Mouse (Mus musculus): ENCODE results near the gene Tnfsf8.

The Tnfsf8 gene

GRCm38 (mm10) chr4:63860688-63861540 lies at the start of gene Tnfsf8:
TSS of gene Tnfsf8 (minus strand) at chr4:63861347.
- DNase-seq = peak; percentile 61 to 77

GRCm38 (mm10) chr4:63908511-63908910 lies 47.4 kb upstream of the Tnfsf8 start:
- DNase-seq = no peak

- no peak for DNase-seq
These were observed 46.3 kb upstream of the Tnfsf8 start for GRCm38 (mm10) chr4:63907473-63907872.

GRCm38 (mm10) chr4:63906050-63906449 lies 44.9 kb upstream of the Tnfsf8 start:
- no peak for DNase-seq

GRCm38 (mm10) chr4:63899081-63899523 lies 38.0 kb upstream of the Tnfsf8 start:
- no peak for DNase-seq

- no peak for DNase-seq
These were observed 36.0 kb upstream of the Tnfsf8 start for GRCm38 (mm10) chr4:63897152-63897551.

GRCm38 (mm10) chr4:63886156-63886555 lies 25.0 kb upstream of the Tnfsf8 start:
- DNase-seq = no peak

GRCm38 (mm10) chr4:63876720-63877119 lies 15.6 kb upstream of the Tnfsf8 start:
- no peak for DNase-seq

GRCm38 (mm10) chr4:63875480-63875879 lies 14.3 kb upstream of the Tnfsf8 start:
- DNase-seq = no peak

GRCm38 (mm10) chr4:63870678-63871077 lies 9.5 kb upstream of the Tnfsf8 start:
- DNase-seq = no peak

- DNase-seq = no peak
These were observed 7.6 kb upstream of the Tnfsf8 start for GRCm38 (mm10) chr4:63868770-63869169.

- no peak for DNase-seq
These were observed 1.8 kb upstream of the Tnfsf8 start for GRCm38 (mm10) chr4:63862953-63863352.

GRCm38 (mm10) chr4:63862092-63862697 lies 1.0 kb upstream of the Tnfsf8 start:
- DNase-seq = no peak

- no peak for DNase-seq
These were observed 911 bp downstream of the Tnfsf8 start for GRCm38 (mm10) chr4:63860236-63860635.

GRCm38 (mm10) chr4:63859785-63860203 lies 1.4 kb downstream of the Tnfsf8 start:
- DNase-seq = no peak

GRCm38 (mm10) chr4:63858646-63859224 lies 2.4 kb downstream of the Tnfsf8 start:
- no peak for DNase-seq

- no peak for DNase-seq
These were observed 4.4 kb downstream of the Tnfsf8 start for GRCm38 (mm10) chr4:63856764-63857163.

- no peak for DNase-seq
These were observed 7.3 kb downstream of the Tnfsf8 start for GRCm38 (mm10) chr4:63853782-63854386.

- DNase-seq = no peak
These were observed 11.1 kb downstream of the Tnfsf8 start for GRCm38 (mm10) chr4:63850082-63850481.

GRCm38 (mm10) chr4:63846881-63847597 lies 14.1 kb downstream of the Tnfsf8 start:
- no peak for DNase-seq

GRCm38 (mm10) chr4:63845760-63846159 lies 15.4 kb downstream of the Tnfsf8 start:
- no peak for DNase-seq

- no peak for DNase-seq
These were observed 17.2 kb downstream of the Tnfsf8 start for GRCm38 (mm10) chr4:63843924-63844323.

GRCm38 (mm10) chr4:63842278-63842677 lies 18.9 kb downstream of the Tnfsf8 start:
- no peak for DNase-seq
